Mouse (Mus musculus): ENCODE data around the gene Ush1g. TPM values are rescaled to one million over a fixed set of nuclear protein-coding genes. Genes with fewer than 3 reads are reported as not detected.

The Ush1g gene
- polyA plus RNA-seq, 1 experiment from 2014 or later: 0.09 TPM

DNA sequence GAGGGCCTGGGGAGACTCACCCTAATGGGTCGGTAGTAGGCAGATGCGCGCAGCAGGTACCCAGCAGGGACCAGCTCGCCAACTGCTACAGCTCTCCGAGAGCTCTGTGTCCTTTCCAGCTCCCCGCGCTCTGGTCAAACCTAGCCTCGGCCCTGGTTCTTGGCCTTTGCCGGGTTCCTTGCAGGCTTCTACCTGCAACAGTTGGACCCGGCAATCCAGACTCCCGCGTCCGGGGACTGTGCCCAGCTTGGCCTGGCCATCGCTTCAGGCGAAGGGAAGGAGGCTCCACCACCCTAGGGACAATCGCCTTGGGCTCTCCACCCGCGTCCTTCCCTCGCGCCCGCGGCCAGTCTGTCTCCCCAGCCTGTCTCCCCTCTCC, 55.5 kb downstream of the Ush1g start:
- 2% methylated on average over 22 of the region's 22 CpGs for WGBS
- Histone ChIP-seq H3K9me3 (replicated peaks) (no peaks in the 10 kb centered on the region), H3K4me1 (peaks cover 26% of the 10 kb centered on the region), H3K36me3 (peaks cover 17% of the 10 kb centered on the region), H3K27ac (replicated peaks) (no peak overlapping the region), H3K4me2 (peak overlapping the region; percentile 64), H3K27me3 (replicated peaks) (peaks cover 84% of the 10 kb centered on the region), H3K4me3 (replicated peaks) (peak overlapping the region; percentile 34), H3K9ac (replicated peaks) (no peak overlapping the region)
- no peak for ATAC-seq (ENCODE audit: low FRiP score)

DNA sequence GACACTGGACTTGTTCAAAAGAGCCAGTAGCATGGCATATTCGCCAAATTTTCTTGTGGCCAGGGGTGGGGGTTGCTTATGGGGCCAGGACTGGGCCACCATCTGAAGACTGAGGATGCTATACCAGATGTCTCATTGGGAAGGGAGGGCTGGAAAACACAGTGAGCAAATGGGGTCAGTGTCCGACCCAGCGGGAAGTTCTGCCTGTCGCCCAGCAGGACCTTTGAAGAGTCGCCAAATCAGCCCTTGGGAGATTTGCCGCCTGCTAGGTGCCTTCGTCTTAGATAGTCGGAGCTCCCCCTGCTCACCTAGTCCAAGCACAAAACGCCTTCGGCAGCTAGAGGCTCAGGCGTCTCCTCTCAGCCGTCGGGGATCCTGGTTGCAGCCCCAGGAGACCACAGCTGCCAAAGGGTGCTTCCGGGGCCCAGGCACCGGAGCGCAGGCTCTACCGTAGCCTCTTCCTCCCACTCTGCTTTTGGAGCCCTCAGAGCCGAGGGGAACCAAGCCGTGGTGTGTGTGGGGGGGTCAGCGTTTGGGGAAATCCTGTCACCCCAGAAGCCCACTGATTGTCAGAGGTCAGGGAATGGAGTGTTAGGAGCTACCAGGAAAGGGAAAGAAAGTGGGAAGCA, 56.0 kb downstream of the Ush1g start:
- Histone ChIP-seq H3K9me3 (replicated peaks) (no peaks in the 10 kb centered on the region), H3K36me3 (peaks cover 17% of the 10 kb centered on the region), H3K27me3 (replicated peaks) (peaks cover 89% of the 10 kb centered on the region), H3K4me1 (peaks cover 26% of the 10 kb centered on the region), H3K4me3 (replicated peaks) (peak overlapping the region; percentile 34; the same call in 1 of the 2 replicates), H3K4me2 (peak overlapping the region; percentile 53; the same call in 1 of the 2 replicates), H3K27ac (replicated peaks) (no peak overlapping the region), H3K9ac (replicated peaks) (no peak overlapping the region)
- WGBS: 4% methylated on average over 20 of the region's 20 CpGs
- ATAC-seq (ENCODE audit: low FRiP score): no peak

Other genes with a start within 250 kb of the Ush1g start
- gene Rab37, start 230.6 kb downstream of the Ush1g start, polyA plus RNA-seq (2015; fragmentation: Nextera tagmentation; extraction: Ambion mirVana): 0.93 and 4.3 TPM in 2 replicates
- 0.20 and 0.27 TPM in 2 replicates for gene Cd300lf, start 188.0 kb downstream of the Ush1g start, polyA plus RNA-seq (2015; fragmentation: Nextera tagmentation; extraction: Ambion mirVana)
- 45.5 and 80.6 TPM in 2 replicates for gene Slc9a3r1, start 158.7 kb downstream of the Ush1g start, polyA plus RNA-seq (2015; fragmentation: Nextera tagmentation; extraction: Ambion mirVana)
- 11.7 TPM in 2 replicates for gene Tmem104, start 134.6 kb downstream of the Ush1g start, polyA plus RNA-seq (2015; fragmentation: Nextera tagmentation; extraction: Ambion mirVana)
- gene Nat9, start 134.2 kb downstream of the Ush1g start, polyA plus RNA-seq (2015; fragmentation: Nextera tagmentation; extraction: Ambion mirVana): 22.0 and 22.8 TPM in 2 replicates
- gene Grin2c, start 54.8 kb downstream of the Ush1g start, polyA plus RNA-seq (2015; fragmentation: Nextera tagmentation; extraction: Ambion mirVana): 0.34 and 0.44 TPM in 2 replicates
- 18.6 and 21.5 TPM in 2 replicates for gene Fdxr, start 45.0 kb downstream of the Ush1g start, polyA plus RNA-seq (2015; fragmentation: Nextera tagmentation; extraction: Ambion mirVana)
- gene Fads6, start 24.4 kb downstream of the Ush1g start, polyA plus RNA-seq (2015; fragmentation: Nextera tagmentation; extraction: Ambion mirVana): 2.0 and 2.1 TPM in 2 replicates
- gene Otop2, start 14.9 kb downstream of the Ush1g start, polyA plus RNA-seq (2015; fragmentation: Nextera tagmentation; extraction: Ambion mirVana): 0.15 and 0.26 TPM in 2 replicates
- gene Otop3, start 12.7 kb upstream of the Ush1g start, polyA plus RNA-seq (2015; fragmentation: Nextera tagmentation; extraction: Ambion mirVana): 2.5 and 2.6 TPM in 2 replicates
- gene Hid1, start 45.7 kb upstream of the Ush1g start, polyA plus RNA-seq (2015; fragmentation: Nextera tagmentation; extraction: Ambion mirVana): 49.5 and 55.6 TPM in 2 replicates
- gene Cdr2l, start 59.9 kb upstream of the Ush1g start, polyA plus RNA-seq (2015; fragmentation: Nextera tagmentation; extraction: Ambion mirVana): 21.5 and 23.9 TPM in 2 replicates
- 175 and 183 TPM in 2 replicates for gene Mrpl58, start 81.7 kb upstream of the Ush1g start, polyA plus RNA-seq (2015; fragmentation: Nextera tagmentation; extraction: Ambion mirVana)
- gene Atp5h, start 97.9 kb upstream of the Ush1g start, polyA plus RNA-seq (2015; fragmentation: Nextera tagmentation; extraction: Ambion mirVana): 949 and 1,025 TPM in 2 replicates
- 19.0 and 22.4 TPM in 2 replicates for gene Kctd2, start 98.1 kb upstream of the Ush1g start, polyA plus RNA-seq (2015; fragmentation: Nextera tagmentation; extraction: Ambion mirVana)
- gene Trim80, start 118.5 kb upstream of the Ush1g start, polyA plus RNA-seq (2015; fragmentation: Nextera tagmentation; extraction: Ambion mirVana): 0.09 and 0.10 TPM in 2 replicates
- 0.44 and 7.2 TPM in 2 replicates for gene Slc16a5, start 140.4 kb upstream of the Ush1g start, polyA plus RNA-seq (2015; fragmentation: Nextera tagmentation; extraction: Ambion mirVana)
- 16.2 and 17.8 TPM in 2 replicates for gene Armc7, start 153.6 kb upstream of the Ush1g start, polyA plus RNA-seq (2015; fragmentation: Nextera tagmentation; extraction: Ambion mirVana)
- 95.5 and 96.2 TPM in 2 replicates for gene Nt5c, start 169.8 kb upstream of the Ush1g start, polyA plus RNA-seq (2015; fragmentation: Nextera tagmentation; extraction: Ambion mirVana)
- 1,012 and 1,180 TPM in 2 replicates for gene Jpt1, start 192.3 kb upstream of the Ush1g start, polyA plus RNA-seq (2015; fragmentation: Nextera tagmentation; extraction: Ambion mirVana)
- 882 and 892 TPM in 2 replicates for gene Sumo2, start 214.2 kb upstream of the Ush1g start, polyA plus RNA-seq (2015; fragmentation: Nextera tagmentation; extraction: Ambion mirVana)
- gene Nup85, start 242.4 kb upstream of the Ush1g start, polyA plus RNA-seq (2015; fragmentation: Nextera tagmentation; extraction: Ambion mirVana): 101 and 120 TPM in 2 replicates

Data from neural tube, embryonic 15.5 days (tissue).